Mouse (Mus musculus) CD8-positive naive resting alpha-beta T cell, adult 2 months (primary cell): Measurements from ENCODE around the gene Ano6.
A peak's percentile ranks its signal among the peaks of the same experiment; 100 is the strongest.

Experiments used
- DNase-seq, 2 experiments: peaks; one replicate each; pipeline ENCODE4 v3.0.0; 2022; ENCODE audit warnings: low read depth in 2 of 2, low spot score in 2 of 2

Gene Ano6

GRCm38 (mm10) chr15:95767825-95768224 lies 22.8 kb upstream of the Ano6 start:
- peak in 1 of 2 experiments; percentile 16 for DNase-seq

DNA sequence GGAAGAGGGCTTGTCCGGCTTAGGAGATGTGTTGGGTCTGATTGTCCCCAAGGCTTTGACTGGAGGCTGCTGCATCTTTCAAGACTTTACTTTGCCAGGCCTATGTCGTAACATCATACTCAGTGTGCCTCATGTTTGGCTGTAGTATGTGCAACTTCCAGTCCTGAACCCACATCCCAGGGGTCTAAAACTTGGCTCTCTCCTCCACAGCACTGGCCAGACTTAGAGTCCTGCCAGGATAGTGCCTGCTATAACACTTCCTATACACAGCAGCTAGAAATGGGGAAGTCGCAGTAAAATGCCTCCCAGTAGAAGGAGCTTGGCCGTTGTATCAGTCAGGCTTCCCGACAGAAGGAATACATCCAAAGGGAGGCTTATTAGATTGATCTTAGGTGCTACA lies 21.9 kb upstream of the Ano6 start:
- no peak for DNase-seq

GRCm38 (mm10) chr15:95769576-95769975 lies 21.1 kb upstream of the Ano6 start:
- no peak for DNase-seq

GRCm38 (mm10) chr15:95770307-95770706 lies 20.3 kb upstream of the Ano6 start:
- no peak for DNase-seq

- no peak for DNase-seq
These were observed 18.3 kb upstream of the Ano6 start for GRCm38 (mm10) chr15:95772374-95772773.

DNA sequence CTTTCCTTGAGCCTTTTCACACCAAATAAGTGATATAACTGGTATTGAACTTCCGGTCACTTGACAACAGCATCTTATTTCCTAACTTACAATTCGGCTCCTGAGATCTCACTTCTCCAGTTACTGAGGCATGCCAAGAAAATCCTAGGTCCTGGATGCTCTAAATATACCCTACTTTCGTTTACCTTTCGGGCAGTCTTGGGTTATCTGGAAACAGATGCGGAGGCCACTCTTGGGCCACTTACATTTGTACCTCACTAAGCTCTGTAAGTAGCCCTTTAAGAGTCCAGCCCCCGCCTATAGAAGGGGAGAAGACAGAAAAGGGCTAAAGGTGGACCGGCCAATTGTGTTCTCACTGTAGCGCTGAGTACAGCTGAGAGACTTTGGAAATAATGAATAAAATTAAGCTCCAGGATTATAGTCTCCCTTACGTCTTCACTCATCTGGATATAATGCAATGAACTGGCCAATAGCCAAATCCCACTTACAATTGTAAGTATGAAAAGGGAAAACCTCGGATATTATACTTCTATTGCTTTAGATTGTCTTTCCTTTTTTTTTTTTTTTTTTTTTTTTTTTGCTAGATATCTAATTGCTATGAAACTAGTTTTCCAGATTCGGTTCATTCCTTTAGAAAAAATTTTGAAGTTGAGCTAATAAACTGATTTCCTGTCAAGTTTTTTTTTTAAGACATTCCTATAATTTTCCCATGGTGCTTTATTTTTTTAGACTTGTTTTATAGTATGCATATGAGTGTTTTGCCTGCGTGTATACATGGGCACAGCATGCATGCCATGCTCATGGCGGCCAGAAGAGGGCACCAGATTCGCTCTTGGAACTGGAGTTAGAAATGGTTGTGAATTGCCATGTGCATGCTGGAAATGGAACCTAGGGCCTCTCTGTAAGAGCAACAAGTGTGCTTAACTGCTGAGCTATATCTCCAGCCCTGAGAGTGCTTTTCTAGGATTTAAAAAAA lies 17.5 kb upstream of the Ano6 start:
- peak; percentile 71 to 81 for DNase-seq

- no peak for DNase-seq
These were observed 16.4 kb upstream of the Ano6 start for GRCm38 (mm10) chr15:95774197-95774596.

GRCm38 (mm10) chr15:95774674-95775414 lies 15.8 kb upstream of the Ano6 start:
- no peak for DNase-seq

DNA sequence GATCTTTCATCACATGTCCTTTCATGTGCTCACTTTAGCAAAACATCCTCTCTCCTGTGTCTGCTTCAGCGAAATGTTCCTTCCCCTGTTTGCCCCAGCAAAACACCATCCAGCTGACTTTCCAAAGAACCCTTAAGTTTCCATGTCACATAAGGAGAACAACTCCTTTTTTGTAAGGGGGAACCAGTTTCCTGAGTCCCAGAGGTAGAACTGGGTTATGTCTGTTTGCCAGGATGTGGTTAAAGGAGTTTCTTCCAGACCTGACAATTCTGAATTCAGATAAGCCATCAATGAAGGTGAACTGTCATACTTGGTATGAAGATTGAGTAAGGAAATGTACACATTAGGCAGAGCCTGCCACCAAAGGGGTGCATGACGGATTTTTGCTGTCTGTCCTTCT lies 12.9 kb upstream of the Ano6 start:
- DNase-seq, result no peak

DNA sequence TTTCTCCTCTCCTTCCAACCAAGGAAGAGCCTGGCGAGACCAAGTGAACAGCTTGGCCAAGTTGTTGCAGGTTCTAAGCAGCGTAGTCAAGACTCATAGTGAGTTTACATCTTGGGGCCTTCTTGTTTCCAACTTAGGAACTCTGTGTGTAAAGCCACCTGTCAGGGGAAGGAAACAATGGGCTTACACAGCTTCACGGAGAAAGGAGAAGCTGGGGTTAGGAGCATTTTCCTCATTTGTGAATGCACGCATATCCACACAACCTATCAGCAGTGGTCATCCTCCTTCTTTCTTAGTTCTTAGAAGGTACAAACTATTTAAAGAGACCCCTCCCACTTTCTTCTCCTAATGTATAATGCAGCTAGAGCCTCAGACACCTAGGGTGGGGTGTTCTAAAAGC lies 11.9 kb upstream of the Ano6 start:
- DNase-seq, result no peak

- DNase-seq, result no peak
These were observed 4.0 kb upstream of the Ano6 start for GRCm38 (mm10) chr15:95786624-95787023.

GRCm38 (mm10) chr15:95787578-95787977 lies 3.1 kb upstream of the Ano6 start:
- peak; percentile 20 to 42 for DNase-seq

DNA sequence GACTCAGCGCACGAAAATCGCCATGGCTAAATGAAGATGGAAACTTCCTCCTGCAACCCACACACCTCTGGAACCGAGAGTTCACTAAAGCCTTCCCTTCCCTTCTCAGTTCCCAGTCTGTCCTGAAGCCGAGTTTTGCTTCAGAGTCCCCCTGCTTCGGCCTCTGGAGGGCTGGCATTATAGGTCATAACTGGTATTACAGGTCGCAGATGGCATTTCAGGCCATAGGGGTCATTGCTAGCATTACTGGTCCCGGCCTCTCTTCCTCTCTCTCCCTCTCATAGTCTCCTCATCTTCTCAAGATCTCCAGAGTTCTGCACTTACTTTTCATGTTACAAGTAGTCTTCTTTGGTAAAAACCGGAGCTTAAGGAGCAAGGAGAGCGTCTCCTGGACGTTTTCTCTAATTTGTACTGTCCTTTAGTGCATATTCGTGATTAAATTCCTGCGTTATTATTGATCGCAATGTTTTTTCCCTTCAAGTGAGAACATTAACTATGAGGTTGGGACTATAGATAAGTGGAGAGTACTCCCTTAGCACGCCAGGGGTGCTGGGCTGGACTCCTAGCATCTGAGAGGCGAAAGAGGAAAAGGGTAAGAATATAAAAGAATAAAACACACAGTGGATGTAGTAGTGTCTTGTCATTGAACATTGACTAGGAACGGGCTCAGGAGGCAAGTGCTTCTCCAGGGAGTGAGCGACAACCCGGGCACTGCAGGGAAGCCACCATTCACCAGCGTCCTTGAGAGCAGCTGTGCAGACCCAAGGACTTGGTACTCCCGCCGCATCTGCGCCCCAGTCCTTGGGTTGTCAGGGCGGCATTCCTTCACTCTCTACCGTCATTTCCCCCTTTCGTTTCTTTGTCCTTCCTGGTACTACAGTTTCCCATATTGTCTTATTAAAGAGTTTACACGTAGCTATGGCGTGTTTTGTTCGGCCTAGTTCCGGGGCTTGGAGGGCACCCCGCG lies 798 bp upstream of the Ano6 start:
- DNase-seq, result no peak

DNA sequence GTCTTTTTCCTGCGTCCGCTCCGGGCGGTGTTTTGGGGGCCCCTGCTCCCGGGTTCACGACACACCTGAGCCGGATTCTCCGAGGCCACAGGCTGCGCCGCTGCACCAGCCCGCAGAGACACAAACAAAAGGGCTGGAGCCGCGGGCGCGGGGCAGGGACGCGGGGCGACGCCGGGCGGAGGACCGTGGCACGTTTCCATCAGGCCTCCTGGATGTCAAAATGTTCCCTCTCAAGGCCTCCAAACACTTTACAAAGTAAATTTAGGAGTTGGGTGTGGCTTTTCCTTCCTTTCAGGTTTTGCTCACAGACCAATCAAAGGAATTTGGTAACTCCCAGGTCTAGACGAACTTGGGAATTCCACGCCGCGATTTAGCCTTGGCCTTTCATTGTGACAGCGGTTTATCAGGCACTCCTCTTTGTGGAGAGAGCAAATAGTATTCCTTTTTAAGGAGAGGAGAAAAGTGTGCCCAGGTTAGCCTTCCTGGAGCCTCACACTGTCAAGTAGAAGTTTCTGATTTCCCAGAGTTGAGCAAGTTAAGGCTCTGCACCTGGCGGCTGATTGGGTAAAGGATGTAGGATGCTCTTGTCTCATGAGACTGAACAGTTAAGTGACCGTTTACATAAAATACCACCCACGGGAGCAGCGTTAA lies 623 bp downstream of the Ano6 start:
- no peak for DNase-seq

- no peak for DNase-seq
These were observed 1.2 kb downstream of the Ano6 start for GRCm38 (mm10) chr15:95791855-95792254.

DNA sequence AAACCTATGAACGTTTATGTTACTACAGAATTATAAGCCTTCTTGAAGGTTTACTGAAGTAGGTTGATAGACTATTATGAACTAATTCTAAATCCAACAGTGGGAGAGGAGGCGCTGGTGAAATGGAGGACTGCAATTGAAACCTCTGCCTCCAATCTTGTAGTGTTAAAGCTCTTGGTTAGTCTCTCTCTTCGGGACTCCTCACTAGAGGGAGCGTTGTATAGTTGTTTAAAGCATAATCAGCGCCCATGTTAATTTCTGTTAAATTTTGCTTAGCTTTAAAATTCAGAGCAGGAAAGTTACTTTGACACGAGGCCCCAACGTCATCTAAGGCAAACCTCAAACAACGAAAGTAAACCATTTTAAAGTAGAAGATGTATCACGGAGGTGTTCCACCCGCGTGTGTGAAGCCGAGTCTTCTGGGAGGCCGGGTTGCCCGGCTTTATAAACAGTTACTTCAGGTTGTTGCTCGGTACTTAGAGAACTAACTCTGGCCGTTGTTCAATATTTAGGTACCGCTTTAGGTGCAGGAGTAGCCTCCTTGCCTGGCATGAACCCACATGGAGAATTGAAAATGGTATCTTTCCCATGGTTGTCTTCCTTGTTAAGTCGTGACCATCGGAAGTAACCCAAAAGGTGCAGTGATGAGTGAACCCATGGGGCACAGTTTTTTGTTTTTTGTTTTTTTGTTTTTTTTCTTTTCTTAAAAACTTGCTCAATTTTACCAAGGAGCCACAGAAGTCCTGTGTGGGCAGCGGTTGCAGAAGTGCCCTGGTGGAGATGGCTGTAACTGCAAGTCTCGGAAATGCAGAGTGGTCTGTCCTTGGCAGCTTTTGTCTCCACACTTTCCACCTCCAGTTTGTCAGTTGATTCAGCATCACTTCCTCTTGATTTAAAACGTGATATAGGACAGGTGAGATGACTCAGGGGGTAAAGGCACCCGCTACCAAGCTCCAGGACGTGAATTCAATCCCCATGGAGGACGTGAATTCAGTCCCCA lies 1.9 kb downstream of the Ano6 start:
- peak in 1 of 2 experiments; percentile 47 for DNase-seq

DNA sequence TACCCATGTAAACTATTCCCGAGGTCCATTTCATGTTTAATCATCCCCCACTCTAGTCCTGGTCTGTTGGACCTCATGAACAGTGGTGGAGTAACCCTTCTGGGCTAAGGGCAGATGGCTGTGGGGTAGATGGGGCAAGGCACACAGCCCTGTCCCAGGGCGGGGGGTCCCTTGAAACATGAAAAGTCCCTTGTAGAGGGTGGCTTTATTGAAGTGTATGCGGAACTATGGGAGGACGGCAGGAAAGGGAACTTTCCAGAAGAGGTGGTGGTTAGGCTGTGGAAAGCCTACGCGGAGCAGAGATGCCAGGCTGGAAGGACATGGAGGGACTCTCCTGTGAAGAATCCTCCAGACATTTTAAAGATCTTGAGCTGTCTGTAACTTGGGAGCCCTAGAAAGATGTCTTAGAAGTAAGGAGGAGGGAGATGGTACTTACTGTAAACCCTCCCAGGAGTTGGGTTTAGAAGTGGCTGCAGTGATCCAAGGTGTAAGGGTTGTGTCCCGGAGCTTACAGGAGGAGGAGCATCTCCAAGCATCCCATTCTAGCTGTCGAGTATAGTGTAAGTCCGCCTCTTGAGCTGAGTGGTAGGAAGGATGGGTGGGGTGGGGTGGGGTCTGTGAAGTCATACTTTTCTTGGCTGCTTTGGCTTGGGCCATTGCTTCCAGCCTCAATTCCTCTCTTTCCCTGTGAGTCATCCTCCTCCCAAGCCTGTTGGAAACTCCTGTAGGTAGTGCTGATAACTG lies 3.3 kb downstream of the Ano6 start:
- no peak for DNase-seq
